Mouse (Mus musculus) embryonic fibroblast, embryonic 13.5 days (primary cell): ENCODE measurements around the gene Prrx2. TPM values are rescaled to one million over a fixed set of nuclear protein-coding genes. Genes with fewer than 3 reads are reported as not detected.
A peak's percentile ranks its signal among the peaks of the same experiment; 100 is the strongest.
"Not testable (repeated sequence)": the region's sequence is repeated elsewhere in the genome, so short reads cannot be mapped to it uniquely, and the experiment has no call there.

Experiments used
- H3K27ac ChIP-seq: 2 replicates; pipeline ENCODE4 v1.5.1; 2012; ENCODE audit warnings: low read length, control low read depth, inconsistent platforms; ENCODE audit not compliant: insufficient read depth
- H3K4me1 ChIP-seq: 2 replicates; pipeline ENCODE4 v1.6.1; 2011; ENCODE audit warnings: low read length; ENCODE audit not compliant: control insufficient read depth, insufficient read depth
- H3K4me3 ChIP-seq: 2 replicates; pipeline ENCODE4 v1.5.1; 2011; ENCODE audit warnings: mild to moderate bottlenecking, control low read depth, low read length; ENCODE audit not compliant: insufficient read depth
- CTCF ChIP-seq: IDR thresholded peaks from 2 replicates; pipeline ENCODE4 v1.5.1; 2011; ENCODE audit warnings: mild to moderate bottlenecking, control low read depth, low read length, moderate library complexity, borderline replicate concordance; ENCODE audit not compliant: insufficient read depth
- POLR2A ChIP-seq: IDR thresholded peaks from 2 replicates; pipeline ENCODE4 v1.6.1; 2011; ENCODE audit warnings: low read depth, mild to moderate bottlenecking, control low read depth, low read length, moderate library complexity
- polyA plus RNA-seq: library from polyadenylated mRNA; stranded (reverse); fragments of >200 nt; gene quantifications from 2 replicates; pipeline ENCODE4 v1.2.4, GENCODE M21; 2011; ENCODE audit warnings: low read depth; ENCODE audit not compliant: missing spikeins, insufficient read length

Gene Prrx2
- polyA plus RNA-seq, 1 experiment, result 154 TPM

GRCm38 (mm10) chr2:30902256-30902655 is 67.5 kb downstream of the Prrx2 start:
- no peak overlapping the region for H3K27ac ChIP-seq
- no peak for TF ChIP-seq POLR2A
- no peak for TF ChIP-seq CTCF
- peaks cover 7% of the 10 kb centered on the region; the same call in 1 of the 2 replicates for H3K4me1 ChIP-seq
- peak overlapping the region; percentile 32 for H3K4me3 ChIP-seq

- Histone ChIP-seq H3K27ac (no peak overlapping the region), H3K4me3 (peak overlapping the region; percentile 32), H3K4me1 (0 out of 2 replicates have a peak, but pooled peaks cover 3% of the 10 kb centered on the region)
- TF ChIP-seq POLR2A, result peak; percentile 90
- no peak for TF ChIP-seq CTCF
These were observed 68.3 kb downstream of the Prrx2 start for GRCm38 (mm10) chr2:30902726-30903722.

- Histone ChIP-seq H3K4me1 (0 out of 2 replicates have a peak, but pooled peaks cover 3% of the 10 kb centered on the region), H3K27ac (no peak overlapping the region), H3K4me3 (no peak overlapping the region)
- TF ChIP-seq POLR2A, result no peak
- no peak for TF ChIP-seq CTCF
These were observed 69.5 kb downstream of the Prrx2 start for GRCm38 (mm10) chr2:30904231-30904630.

GRCm38 (mm10) chr2:30904991-30905390 is 70.2 kb downstream of the Prrx2 start:
- Histone ChIP-seq H3K27ac (no peak overlapping the region), H3K4me3 (no peak overlapping the region), H3K4me1 (no peaks in the 10 kb centered on the region)

GRCm38 (mm10) chr2:30905906-30906305 is 71.1 kb downstream of the Prrx2 start:
- Histone ChIP-seq H3K4me3 (no peak overlapping the region), H3K4me1 (no peaks in the 10 kb centered on the region), H3K27ac (no peak overlapping the region)
- TF ChIP-seq POLR2A (no peak), CTCF (no peak)

More at GRCm38 (mm10) chr2:30904991-30905390, 70.2 kb downstream of the Prrx2 start:
- no peak for TF ChIP-seq CTCF

GRCm38 (mm10) chr2:30906641-30907040 is 71.9 kb downstream of the Prrx2 start:
- H3K4me3 ChIP-seq, result no peak overlapping the region
- H3K4me1 ChIP-seq, result no peaks in the 10 kb centered on the region
- TF ChIP-seq POLR2A (no peak), CTCF (no peak)
- no peak overlapping the region for H3K27ac ChIP-seq

- no peaks in the 10 kb centered on the region for H3K4me1 ChIP-seq
- no peak overlapping the region for H3K27ac ChIP-seq
- TF ChIP-seq POLR2A (no peak), CTCF (no peak)
- no peak overlapping the region for H3K4me3 ChIP-seq
These were observed 77.6 kb downstream of the Prrx2 start for GRCm38 (mm10) chr2:30912291-30912773.

GRCm38 (mm10) chr2:30913022-30913421 is 78.2 kb downstream of the Prrx2 start:
- Histone ChIP-seq H3K4me1 (no peaks in the 10 kb centered on the region), H3K4me3 (no peak overlapping the region), H3K27ac (no peak overlapping the region)
- TF ChIP-seq CTCF (no peak), POLR2A (no peak)

GRCm38 (mm10) chr2:30914836-30915235 is 80.1 kb downstream of the Prrx2 start:
- Histone ChIP-seq H3K4me3 (no peak overlapping the region), H3K4me1 (peaks cover 9% of the 10 kb centered on the region), H3K27ac (no peak overlapping the region)
- TF ChIP-seq POLR2A (no peak), CTCF (no peak)

GRCm38 (mm10) chr2:30915376-30915775 is 80.6 kb downstream of the Prrx2 start:
- peaks cover 10% of the 10 kb centered on the region for H3K4me1 ChIP-seq
- TF ChIP-seq CTCF (no peak), POLR2A (no peak)
- H3K27ac ChIP-seq, result no peak overlapping the region
- H3K4me3 ChIP-seq, result no peak overlapping the region

- not testable (repeated sequence) for H3K4me3 ChIP-seq, H3K4me1 ChIP-seq, H3K27ac ChIP-seq
These were observed 81.2 kb downstream of the Prrx2 start for GRCm38 (mm10) chr2:30915933-30916332.
